Mouse (Mus musculus) cerebellum, adult 9-11 months (tissue): ENCODE measurements around the gene Nlrp6.

Source experiments
- DNase-seq: peaks from one replicate; pipeline ENCODE4 v3.0.0; 2022

The Nlrp6 gene

DNA sequence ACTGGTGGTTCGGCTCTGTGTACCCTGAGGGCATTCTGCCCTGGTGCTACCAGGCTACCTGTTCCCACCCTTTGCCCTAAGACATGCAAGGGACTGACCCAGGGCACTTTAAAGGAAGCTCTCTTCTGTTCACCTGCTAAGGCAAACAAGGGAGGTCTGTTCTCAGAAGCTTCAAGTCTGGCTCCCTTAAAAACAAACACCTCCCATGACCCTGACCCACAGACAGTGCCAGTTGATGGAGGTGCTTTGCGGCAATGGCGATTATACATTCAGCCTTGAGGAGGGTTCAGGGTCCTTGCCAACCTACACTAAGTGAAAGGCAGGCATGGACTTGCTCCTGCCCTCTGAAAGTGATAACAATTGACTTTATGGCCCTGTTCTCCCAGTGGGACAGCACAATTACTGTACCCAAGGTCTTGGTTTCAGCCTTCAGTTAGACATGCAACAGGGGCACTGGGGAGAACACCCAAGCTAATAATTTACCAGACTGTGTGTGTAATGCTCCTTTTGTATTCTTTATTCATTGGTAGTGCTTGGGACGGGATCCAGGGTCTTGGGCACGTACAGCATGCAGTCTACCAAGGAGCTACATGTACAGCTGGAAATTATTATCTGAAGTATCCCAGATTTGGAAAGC lies 7.7 kb upstream of the Nlrp6 start:
- no peak for DNase-seq

DNA sequence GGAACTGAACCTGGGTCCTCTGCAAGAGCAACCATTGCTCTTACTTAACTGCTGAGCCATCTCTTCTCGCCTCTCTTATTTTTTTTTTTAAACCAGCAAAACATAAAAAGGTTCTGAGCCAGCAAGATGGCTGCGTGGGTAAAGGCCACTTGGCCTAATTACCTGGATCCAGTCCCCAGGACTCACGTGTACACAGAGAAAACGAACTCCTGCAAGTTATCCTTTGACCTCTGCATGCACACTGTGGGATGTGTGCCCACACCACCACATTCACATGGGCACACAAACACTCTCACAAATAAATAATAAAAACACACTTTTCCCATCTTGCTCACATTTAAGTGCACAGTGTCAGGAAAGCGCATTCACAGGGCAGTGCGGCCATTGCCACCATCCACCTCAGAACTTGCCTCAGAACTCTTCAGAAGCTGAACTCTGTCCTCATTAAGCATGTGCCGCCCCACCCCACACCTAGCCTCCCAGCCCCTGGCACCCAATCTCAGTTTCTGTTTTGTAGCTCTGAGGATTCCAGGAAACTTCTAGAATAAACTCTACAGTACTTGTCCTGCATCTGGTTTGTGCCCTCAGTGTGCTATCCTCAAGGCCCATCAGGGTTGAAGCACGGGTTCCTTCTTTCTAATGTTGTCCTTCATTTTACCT lies 6.5 kb upstream of the Nlrp6 start:
- no peak for DNase-seq

DNA sequence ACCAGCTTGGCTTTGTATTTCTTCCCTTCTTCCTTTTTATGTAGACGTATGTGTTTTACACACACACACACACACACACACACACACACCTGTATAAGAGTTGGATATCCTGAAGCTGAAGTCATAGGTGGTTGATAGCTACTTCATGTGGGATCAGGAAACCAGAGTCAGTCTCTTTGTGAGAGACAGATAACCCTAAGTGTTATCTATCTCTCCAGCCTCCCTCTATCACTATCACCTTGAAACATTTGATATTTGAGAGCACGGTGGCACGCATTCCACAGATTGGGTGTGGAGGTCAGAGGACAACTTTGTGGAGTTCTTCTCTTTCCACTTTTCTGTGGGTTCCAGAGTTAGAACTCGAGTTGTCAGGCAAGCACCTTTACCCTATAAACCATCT lies 791 bp upstream of the Nlrp6 start:
- no peak for DNase-seq

DNA sequence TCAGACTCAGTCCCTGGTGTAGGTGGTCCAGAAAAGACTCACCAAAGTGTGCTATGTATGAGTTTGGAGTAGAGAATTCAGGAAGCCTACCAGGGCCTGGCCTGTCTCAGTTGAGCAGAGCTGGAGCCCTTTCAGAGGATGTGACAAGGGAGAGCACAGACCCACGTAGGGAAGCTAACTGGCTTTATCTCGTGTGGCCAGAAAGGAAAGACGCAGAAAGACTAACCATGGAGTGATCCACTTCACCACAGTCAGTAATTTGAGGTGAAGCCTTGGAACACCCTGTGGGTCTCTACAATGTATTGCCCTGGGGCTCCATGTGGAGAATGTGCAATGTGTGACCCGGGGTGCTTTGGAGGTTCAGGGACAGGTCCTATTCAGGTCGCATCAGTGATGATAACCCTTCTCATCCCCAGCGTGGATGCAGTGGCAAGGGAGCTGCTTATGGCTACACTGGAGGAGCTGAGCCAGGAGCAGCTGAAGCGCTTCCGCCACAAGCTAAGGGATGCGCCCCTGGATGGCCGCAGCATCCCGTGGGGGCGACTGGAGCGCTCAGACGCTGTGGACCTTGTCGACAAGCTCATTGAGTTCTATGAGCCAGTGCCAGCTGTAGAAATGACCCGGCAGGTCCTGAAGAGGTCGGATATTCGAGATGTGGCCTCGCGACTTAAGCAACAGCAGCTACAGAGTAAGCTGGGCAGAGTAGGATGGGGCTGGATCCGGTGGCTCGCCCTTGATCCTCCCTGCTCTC lies 698 bp downstream of the Nlrp6 start:
- no peak for DNase-seq

DNA sequence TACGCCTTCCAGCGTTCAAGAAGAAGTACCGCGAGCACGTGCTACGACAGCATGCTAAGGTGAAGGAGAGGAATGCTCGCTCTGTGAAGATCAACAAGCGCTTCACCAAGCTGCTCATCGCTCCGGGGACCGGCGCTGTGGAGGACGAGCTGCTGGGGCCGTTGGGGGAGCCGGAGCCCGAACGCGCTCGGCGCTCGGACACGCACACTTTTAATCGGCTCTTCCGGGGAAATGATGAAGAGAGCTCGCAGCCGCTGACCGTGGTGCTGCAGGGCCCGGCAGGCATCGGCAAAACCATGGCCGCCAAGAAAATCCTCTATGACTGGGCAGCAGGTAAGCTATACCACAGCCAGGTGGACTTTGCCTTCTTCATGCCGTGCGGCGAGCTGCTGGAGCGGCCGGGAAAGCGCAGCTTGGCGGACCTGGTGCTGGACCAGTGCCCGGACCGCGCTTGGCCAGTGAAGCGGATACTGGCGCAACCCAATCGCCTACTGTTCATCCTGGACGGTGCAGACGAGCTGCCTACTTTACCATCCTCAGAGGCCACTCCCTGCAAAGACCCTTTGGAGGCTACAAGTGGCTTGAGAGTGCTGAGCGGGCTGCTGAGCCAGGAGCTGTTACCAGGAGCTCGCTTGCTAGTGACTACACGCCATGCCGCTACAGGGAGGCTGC lies 1.8 kb downstream of the Nlrp6 start:
- DNase-seq, result peak; percentile 85

DNA sequence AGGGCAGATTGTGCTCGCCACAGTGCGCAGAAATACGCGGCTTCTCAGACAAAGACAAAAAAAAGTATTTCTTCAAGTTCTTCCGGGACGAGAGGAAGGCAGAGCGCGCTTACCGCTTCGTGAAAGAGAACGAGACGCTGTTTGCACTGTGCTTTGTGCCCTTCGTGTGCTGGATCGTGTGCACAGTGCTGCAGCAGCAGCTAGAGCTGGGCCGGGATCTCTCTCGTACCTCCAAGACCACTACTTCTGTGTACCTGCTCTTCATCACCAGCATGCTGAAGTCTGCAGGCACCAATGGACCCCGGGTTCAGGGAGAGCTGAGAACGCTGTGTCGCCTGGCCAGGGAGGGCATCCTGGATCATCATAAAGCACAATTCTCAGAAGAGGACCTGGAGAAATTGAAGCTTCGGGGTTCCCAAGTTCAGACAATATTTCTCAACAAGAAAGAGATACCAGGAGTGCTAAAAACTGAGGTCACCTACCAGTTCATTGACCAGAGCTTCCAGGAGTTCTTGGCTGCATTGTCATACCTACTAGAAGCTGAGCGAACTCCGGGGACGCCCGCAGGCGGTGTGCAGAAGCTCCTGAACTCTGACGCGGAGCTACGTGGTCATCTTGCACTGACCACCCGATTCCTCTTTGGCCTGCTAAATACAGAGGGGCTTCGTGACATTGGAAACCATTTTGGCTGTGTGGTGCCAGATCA lies 2.5 kb downstream of the Nlrp6 start:
- no peak for DNase-seq

DNA sequence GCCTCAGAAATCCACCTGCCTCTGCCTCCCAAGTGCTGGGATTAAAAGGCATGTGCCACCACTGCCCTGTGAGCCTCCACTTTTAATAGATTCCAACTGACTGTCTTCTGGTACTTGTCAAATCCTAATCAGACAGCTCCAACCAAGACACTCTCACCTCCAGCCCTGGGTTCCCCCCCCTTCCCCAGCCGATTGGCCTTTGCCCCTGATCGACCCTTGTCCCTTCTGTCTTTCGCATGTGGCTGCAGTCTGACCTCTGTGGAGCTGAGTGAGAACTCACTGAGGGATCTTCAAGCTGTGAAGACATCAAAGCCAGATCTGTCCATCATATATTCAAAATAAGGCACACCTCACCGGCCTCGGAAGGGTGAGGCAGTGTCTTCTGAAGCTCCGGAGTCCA lies 6.5 kb downstream of the Nlrp6 start:
- DNase-seq, result no peak

DNA sequence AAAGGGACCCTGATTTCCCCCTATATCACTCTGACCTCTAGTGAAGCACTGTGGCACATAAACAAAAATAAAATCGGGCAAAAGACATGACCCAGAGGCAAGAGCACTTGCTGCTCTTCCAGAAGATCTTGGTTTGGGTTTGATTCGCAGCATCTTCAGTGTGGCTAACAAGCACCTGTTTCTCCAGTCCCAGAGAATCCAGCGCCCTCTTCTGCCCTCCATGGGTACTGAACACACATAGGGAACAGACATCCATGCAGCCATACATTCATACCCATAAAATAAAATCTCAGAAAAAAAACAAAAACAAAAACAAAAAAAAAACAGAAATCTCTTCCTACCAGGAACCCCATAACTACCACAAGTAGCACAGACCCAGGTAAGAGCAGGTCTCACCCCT lies 17.7 kb downstream of the Nlrp6 start:
- no peak for DNase-seq

DNA sequence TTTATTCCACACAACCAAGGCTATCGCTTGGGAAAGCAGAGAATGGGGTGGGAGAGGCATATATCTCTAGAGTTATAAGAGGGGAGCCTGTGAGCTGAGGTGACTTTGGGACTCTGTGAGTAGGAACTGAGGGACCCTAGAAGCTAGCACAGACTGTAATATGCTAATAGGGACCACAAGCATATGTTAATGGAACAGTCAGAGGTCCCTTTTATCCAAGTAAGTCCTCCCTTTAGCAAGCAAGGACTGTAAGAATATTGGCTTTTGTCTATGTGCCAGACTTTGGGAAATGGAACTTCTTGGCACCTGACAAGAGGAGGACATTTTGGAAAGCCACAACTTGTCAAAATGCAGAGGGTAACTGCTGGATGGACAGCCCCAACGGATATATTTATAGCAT lies 18.2 kb downstream of the Nlrp6 start:
- no peak for DNase-seq

DNA sequence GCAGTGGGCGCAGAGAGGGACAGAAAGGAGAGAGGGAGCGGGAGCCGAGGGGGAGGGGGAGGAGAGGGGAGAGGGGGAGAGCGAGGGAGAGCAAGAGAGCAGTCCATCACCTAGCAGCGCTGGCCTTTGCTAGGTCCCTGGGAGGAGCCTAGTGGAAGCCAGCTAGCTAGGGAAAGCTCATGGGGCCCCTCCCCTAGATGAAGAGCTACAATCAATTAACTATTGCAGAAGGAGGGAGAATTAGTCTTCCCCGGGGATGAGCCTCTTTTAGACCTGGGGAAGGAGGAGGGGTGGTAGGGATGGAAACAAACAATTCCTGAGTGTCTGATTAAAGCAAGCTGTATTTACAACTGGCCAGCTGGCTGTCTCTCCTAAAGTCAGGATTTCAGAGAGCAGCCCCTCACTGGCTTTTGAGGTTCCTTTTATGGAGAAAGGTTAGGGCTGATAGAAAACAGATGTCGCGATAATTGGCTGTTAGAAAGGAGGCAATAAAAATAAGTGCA lies 19.0 kb downstream of the Nlrp6 start:
- DNase-seq, result no peak

DNA sequence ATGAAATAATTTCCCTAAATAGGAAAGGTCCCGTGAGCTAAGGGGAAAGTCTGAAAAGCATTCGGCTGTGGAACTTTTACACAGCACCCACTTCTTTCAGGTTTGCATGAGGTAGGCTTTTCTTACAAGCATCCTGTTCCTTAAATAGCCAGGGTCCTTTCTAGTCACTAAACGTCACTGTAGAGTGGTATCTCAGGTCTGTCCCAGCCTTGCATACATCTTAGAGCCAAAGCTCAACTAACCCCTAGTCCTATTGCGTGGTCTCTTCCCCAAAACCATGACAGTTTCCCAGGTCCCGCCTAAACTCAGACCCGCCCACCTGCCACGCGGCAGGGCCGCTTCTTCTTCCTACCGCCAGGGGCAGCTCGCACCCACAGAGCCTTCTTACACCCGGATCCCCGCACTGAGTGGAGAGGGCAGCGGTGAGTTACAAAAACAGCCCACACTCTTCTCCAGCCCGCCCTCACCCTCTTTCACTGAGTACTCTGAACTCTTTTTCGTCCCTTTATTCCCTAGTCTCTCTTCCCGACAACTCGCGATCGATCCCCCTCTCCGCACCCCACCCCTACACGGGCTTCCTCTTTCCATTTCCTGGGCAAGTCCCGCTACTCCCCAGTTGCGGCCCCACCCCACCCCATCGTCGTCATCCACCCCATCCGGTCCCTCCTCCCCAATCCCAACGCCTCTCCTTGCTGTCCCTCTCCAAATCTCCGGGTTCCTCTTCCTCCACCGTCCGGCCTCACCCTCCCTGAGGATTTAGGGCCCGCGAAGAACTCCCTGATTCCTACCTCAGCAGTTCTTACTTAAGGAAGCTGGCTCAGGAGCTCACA lies 20.7 kb downstream of the Nlrp6 start, which contains the start of gene Pgghg:
TSS of gene Pgghg (plus strand) at position 170 of the 830 bp plus-strand sequence.
- DNase-seq, result peak; percentile 43

DNA sequence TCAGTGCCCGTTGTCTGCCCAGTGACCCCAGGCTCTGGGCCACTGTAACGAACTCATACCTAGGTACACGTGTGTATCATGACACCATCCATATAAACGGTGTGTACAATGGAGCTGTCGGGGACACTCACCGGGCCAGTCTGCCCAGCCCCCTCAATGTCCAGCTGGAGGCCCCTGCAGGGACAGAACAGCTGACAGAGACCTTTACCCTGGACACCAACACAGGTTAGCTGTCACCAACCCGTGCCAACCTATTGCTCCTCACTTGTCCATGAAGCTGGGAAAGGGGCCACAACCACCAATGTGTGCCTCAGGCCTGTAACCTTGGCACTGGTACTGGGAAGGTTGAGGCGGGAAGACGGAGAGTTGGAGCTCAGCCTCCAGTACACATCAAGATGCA lies 21.6 kb downstream of the Nlrp6 start:
- no peak for DNase-seq

DNA sequence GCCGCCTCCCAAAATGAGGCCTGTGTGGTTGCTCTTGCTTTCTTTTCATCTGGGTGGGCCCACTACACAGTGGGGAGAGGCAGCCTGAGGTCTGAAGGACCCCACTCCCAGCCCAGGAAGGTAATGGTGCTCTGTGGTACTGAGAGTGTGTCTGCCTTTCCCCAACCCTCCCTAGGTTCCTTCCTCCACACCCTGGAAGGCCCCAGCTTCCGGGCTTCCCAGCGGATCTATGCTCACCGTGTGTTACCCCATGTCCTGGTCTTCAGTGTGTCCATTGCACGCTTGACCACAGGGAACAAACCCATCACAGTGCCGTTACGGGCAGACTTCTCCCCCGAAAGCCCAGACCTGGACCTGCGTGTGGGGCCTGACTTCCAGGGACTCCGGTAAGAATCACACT lies 22.1 kb downstream of the Nlrp6 start:
- DNase-seq, result no peak

DNA sequence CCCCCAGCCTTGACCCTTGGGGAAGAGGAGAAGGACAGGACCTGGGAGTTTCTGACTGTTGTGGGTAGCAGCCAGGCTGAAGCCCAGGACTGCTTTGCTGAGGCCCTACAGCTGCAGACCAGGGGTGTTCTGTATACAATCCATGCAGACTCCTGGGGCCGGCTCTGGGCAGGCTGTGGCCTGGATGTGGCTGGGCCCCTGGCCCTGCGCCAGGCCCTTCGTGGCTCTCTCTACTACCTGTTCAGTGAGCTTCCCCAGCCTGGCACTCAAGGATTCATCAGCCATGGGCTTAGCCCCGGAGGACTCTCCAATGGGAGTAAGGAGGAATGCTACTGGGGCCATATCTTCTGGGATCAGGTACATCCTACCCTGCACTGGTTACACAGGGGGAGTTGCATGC lies 22.7 kb downstream of the Nlrp6 start:
- DNase-seq, result no peak

DNA sequence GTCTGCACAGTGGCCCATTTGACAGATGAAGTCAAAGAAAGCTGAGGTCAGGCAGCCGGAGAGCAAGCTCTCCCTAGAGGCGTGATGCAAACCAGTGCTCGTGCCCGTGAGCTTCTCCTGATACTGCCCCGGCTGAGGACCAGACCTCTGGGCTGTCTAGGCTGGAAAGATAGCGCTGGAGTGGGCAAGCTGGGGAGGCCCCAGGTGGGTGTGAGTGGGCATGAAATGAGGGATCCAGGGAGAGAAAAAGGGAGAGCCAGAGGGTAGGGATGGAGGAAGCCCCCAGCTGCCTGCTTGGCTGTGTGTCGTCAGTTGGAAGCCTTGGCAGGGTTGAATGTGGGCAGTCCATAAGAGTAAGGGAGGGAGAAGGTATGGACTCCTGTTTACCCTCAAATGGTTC lies 23.5 kb downstream of the Nlrp6 start:
- DNase-seq, result no peak

DNA sequence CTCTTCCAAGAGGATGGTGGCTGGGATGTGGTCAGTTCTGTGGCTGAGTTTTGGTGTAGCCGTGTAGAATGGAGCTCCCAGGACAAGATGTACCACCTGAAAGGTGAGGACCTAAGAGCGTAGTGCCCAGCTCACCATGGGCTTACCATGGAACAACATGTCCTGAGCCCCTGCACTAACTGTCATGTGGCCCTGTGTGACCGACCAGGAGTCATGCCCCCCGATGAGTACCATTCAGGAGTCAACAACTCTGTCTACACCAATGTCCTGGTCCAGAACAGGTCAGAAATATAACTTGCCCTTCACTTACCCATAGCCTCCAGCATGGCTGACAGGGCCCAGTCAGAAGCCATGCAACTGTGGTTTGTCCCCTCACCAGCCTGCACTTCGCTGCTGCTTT lies 24.5 kb downstream of the Nlrp6 start:
- DNase-seq, result no peak

DNA sequence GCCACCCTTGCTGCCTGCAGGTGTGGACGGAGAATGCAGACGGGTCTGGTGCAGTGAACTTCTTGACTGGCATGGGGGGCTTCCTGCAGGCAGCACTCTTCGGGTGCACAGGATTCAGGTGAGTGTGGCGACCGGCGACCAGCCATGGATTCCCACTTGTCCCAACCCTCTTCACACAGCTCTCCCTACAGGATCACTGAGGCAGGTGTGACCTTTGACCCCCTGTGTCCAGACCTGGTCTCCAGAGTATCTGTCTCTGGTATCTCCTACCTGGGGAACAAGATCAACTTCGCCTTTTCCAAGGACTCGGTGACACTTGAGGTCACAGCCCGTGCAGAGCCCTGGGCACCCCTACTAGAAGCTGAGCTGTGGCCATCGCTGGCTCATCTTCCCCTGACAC lies 25.6 kb downstream of the Nlrp6 start:
- no peak for DNase-seq

DNA sequence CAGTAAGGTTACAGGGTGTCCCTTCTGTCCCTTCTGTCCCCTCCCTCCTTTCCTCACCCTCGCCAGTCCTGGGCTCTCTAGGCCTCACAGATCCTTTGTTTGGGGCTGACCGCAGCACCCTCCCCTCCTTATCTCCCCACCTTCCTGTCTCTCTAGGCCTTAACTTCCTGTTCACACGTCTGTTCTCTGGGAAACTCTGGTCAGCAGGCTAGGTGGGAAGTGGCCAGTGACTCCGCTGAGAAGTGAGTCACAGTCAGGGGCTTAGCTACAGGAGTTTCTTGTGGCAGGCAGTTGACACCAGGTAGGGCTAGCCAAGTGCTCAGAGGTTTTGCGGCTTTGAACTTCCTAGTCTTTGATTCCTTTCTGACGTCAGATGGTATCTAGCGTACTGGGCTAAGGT lies 26.3 kb downstream of the Nlrp6 start:
- DNase-seq, result no peak

DNA sequence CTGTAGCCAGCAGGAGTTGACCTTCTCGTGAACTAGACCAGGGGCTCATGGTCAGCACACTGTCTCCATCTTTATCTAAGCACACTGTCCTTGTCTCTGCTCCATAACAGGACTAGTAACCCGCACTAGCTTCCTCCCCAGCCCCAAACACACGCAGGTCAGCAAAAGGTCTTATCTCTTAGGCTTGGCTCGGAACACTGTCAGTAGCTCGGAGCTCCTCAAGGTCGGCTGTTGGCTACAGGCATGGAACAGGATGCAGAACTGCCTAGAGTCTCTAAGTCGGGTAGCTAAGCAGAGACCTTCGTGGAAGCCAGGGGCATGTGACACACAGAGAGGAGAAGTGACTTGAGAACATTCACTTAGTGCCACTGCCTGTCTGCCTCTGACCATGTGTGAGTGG lies 27.5 kb downstream of the Nlrp6 start:
- DNase-seq, result no peak

DNA sequence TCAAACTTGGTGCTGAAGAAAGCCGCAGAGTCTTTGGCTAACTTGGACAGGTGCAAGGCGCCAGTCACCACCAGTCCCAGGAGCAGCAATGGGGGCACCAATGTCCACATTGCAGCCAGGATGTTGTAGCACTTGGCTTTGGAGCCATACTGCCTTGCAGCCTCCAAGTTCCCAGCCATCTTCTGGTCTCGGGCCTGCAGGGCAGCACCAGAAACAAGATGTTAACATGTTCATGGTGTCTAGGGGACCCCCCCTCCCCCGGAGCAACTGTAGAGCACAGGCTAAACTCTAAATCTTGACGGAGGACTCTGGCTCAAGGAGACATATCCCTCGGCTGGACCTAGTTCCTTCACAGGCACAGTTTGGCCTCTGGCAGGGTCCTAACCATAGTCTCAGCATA lies 28.6 kb downstream of the Nlrp6 start:
- no peak for DNase-seq

DNA sequence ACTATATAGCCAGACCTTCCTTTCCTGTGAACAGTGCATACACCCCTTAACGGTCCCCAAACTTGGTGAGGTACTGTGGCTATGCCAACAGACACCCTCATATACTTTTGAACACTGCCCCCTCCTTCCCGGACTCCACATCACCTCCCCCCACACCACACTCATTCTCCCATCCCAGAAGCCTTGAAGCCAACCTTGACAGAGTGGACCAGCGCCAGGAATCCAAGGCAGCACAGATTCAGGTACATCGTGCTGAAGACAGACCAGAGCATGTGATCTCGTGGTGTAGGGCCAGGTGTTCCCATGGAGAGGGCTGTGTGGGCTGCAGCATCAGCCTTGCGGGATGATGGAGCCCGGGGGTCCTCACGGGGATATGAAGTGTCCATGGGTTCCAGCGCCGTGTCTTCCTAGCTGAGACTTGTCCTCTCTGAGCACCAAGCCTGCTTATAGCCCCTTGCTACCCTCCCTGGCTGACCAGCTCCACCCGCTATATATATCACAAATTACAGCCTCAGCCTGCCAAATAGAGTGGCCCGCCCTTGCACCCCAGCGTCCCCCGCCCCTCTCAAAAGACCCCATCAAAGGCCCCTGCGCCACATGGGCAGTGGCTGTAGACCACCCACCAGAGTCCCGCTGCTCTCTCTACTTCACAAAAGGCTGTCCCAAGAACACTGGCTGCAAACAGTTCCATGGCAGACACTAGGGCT lies 29.3 kb downstream of the Nlrp6 start, which contains the start of gene Ifitm5:
TSS of gene Ifitm5 (minus strand) at position 468 of the 707 bp plus-strand sequence.
- no peak for DNase-seq
